Mouse (Mus musculus): ENCODE measurements at regions not wholly inside any gene's neighbourhood (a gene's known extent, or its start where the extent isn't known, plus 50 kb on each side); places are given as distances from the start of the nearest gene placed in this dataset.

DNA sequence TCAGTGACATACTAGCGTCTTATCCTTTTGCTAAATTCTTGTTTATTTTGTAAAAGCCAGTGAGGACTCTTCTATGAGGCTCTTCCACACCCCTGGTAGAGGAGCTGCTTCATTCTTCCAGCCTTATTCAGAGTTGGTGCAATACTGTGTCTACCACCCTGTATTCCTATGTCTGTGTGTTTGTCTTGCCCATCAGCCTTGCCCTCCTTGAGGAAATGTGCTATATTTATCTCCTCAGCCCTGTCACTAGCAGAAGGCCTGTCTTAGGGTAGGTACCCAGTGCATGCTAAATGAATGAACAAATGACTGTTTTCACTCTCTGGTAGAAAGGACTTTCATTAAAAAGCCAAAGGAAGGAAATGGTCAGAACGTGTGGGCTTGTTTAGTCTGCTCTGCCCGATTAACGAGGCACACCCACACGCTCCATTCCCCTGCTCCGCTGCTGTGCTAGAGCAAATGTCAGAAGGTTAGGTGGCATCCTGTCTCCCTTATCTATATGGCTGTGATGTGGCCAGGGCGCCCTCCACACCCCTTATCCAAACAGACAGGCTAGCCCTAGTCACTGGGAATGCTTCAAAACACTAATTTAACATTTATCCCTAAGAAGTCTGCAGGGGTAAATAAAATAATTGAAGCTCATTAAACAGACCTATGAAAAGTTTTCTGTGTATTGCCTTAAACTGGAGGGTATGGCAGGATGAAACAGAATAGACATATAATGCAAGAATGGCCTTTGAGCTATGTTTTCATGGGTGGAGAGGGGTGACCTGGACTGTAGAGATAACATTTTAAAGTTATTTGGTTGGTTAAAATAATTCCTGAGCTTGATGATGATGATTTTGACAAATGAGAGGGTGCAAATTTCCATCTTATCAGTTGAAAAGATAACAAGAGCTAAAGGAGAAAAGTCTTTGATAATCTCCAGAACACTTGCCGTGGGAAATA lies 222.9 kb upstream of the Gm12728 start:
- TF ChIP-seq EP300 (optimal IDR thresholded peaks at IDR 0.05) (no peak), CTCF (IDR thresholded peaks at IDR 0.05; ENCODE audit: low read depth) (no peak)

Data from stomach, postnatal 0 days (tissue).